Mouse (Mus musculus) frontal cortex, postnatal 36 days (tissue): ENCODE data around the gene Cyth2.

ENCODE experiments used
- DNase-seq, 2 experiments: peaks; one replicate each; pipeline ENCODE4 v3.0.0; 2022; ENCODE audit warnings: low spot score in 2 of 2

Gene Cyth2

DNA sequence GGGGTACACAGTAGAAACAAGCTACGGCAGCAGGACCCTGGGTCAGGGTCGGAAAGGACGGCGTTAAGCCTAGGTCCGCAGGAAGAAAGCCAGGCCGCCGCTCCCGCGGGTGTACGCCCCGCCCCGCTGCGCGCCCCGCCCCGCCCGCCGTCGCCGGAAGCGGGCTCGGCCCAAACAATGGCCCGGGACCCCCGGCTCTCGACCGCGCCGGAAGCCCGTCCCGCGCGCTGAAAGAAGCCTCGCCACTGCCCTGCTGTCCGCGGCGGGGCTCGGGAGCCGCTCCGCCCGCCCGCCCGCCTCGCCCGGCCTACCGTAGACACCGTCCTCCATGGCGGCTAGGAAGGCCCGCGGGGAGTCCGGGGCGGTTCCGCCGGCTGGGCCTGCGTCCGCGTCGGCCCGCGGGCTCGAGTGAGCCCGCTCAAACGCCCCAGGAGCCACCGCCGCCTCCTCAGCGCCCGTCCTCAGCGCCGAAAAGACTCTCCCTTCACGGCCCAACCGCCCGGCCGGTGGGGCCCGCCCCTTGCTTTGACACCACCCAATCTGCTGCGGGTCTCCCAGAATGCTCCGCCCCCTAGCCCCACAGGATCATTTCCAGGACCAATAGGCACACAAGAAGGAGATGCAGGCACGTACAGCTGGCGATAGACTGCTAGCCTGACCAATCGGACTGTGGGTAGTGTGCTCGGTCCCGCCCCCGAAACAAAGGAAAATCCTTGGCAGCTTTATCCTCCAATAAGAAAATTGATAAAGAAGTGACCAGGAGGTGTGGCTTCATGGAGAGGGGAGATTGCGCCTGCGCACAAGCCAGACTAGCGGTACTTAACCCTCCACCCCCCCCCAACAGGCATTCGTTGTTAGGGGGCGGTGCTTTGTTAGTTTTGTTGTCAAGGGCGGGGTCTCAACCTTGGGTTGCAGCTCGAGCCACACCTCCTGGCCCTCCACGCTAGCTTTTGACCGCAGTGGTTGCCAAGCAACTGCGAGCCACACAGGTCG, at the start of gene Cyth2:
TSS of gene Cyth2 (minus strand) at position 795 of the 993 bp plus-strand sequence.
- DNase-seq: peak; percentile 97 to 99

DNA sequence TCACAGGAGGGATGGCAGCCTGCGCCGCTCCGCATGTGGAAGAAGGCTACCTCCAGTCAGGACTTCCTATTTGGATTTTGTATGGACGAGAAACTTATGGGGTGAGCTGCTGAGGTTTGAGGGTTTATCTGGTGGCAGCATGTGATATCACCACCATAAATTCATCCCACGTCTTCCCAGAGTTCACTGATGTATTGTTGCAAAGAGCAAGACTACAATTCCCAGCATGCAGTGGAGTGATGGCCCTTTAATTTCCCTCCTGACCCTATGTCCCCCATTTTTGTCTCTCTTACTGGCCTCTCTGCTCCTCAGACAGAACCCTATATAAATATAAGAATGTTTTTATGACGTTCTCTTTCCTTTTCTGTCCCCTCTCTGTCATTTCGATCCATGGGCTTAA, 48.4 kb upstream of the Cyth2 start:
- no peak for DNase-seq

DNA sequence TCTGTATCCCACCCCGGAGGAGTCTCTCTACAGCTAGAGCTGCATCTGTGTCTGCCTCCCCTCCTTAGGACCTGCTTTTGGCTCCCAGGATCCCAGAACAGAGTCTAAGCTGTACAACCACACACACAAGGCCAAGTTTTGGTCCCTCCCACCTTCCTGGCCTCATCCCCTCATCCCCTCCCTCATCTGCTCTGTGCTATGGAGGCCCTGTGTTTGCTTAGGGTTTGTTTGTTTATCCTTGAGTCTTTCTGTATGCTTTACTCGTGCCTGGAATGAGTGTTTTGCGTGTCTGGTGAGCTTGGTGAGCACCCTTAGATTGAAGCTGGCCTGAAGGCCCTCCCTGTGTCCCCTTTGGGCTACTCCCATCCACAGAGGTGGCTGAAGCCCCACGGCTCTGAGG, 44.6 kb upstream of the Cyth2 start:
- no peak for DNase-seq

DNA sequence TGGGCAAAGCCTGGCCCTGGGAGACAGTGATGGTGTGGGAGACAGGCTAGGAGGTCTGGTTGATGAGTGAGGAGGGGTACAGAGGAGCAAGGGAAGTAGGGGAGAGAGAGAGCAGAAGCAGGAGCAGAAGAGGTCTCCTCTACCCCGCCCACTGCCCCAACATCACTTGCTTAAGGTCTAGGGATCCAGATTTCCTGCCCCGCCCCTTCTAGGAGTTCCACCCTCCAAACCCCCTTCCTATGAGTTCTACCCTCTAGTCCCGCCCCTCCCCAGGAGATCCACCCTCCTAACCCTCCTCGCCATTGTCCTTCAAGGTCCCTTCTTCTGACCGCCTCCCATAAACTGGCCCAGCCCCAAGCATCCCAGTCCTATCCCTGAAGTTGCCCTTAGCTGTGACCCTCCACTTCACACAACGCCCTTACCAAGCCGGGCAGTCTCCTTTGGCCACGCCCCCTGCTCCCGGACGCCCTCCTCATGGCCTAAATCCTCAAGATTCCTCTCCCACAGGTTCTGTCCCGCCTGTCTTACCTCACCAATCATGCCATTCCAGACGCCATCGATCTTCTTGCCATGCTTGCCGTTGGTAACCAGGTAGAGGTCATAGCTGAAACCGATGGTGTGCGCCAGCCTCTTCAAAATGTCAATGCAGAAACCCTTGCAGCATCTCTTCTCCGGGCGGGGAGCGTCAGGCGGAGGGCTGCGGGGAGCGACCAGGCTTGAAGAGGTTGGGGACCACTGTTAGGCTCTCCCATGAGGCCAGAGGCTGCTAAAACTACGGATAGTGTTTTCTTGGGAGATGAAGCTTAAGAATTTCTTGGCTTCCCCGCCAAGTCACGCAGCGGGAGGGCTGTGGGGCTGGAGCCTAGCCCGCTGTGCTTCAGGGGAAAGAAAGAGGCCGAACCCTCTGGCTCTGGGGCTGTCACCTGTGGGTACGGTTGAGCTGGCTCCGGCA, 42.8 kb upstream of the Cyth2 start:
- no peak for DNase-seq

DNA sequence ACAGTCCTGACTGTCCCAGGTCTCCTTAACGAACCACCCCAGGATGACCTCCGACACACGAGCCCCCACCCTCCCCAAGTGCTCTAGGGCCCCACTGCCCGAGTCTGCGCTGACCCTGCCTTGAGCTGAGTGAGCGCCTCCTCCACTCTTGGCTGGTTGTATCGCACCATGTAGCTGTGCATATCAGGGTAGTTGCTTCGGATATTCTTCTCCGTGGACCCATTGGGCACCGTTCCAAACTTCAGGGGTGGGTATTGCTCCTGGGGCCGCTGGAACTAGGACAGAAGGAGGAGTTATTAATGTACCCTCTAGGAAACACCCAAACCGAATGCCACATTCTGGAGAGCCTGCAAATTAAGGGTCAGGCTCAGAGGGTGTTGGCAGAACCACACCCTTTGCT, 38.7 kb upstream of the Cyth2 start:
- no peak for DNase-seq

DNA sequence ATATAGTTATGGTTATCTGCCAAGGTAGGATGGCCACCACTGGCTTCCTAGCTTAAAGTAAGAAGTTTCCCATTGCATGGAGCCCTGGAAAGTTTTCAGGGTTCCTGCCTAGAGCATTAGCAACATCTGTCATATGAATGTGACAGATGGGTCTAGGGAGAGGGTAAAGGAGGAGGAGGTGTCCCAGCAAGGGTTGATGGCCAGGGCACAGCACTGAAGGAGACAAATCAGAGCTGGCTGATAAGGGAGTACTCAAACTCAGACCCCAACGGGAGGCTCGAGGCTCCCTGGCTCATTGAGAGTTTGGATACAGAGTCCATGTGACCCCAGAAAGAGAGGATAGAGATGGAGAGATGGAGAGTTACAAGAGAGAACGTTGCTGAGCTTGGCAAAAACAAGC, 36.3 kb upstream of the Cyth2 start:
- no peak for DNase-seq

DNA sequence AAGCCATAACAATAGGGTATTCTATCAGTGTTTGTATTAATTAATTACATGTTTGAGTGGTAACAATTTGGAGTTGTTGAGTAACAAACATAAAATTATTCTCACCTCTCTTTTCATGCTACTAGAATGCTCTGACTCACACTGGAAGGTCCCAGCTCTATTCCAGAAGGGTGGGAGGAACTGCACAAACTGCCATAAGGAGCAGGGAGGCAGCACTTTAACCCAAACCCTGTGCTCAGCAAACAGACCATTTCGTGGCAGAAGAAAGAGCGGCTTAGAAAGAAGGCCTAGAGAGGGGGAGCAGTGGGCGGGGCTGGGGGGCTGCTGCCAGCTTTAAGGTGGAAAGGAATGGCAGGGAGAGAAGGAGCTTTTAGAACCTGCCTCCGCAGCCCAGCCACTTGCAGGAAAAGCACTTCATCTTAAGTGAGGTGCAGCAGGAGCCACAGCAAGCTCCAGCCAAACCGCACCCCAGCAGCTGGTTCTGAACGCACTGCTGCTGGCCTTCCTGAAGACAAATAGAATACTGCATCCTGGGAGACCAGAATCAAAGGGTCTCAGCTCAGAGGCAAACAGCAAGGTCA, 34.2 kb upstream of the Cyth2 start:
- DNase-seq: no peak

DNA sequence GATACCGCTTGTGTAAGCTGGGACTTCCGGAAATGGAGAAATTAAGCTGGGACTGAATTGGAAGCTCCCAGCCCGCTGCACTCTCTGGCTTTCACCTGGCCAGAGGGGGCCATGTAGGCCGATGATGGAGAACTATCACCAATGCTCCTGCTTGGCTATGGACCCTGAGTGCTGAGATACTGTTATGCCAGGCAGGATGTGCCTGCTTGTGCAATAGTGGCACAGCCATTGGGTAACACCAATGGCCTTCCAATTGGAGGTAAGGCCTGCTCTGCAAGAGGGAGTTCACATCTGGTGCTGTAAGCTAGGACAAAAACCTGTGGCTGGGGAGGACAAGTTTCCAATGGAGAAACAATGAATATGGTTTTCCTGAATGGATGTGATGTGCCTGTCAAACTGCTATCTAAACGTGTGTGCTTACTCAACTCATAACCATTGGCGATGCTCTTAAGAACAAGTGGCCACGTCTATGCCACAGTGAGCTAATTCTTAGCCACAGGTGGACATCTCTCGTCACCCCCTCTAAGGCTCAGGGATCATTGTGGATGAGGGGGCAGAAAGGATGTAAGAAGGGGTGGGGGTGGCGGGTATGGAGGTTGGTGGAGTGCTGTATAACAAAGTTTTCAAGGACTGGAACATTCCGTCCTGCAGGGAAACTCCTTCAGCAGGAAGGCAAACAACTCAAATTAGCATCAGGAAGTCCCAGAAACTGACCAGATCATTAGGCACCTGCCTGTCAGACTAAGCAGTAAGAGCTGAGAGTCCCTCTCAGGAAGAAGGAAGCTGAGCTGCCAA, 28.8 kb upstream of the Cyth2 start:
- DNase-seq: no peak

DNA sequence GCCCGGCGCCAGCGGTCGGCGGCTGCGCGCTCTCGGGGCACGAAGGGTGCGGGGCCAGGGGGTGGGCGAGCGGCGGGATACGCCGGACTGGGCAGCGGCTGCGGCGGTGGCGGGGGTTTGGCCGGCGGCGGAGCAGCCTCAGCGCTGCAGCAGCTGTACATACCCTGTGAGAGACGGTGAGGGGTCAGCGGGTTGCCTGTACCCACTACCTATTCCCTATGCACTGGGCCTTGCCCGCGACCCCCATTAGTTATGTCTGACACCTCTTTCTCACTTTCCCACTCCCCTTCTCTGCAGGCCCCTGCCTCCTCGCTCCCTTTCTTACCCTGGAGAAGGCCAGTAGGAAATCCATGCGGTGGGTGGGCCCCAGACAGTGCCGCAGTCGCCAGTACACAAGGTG, 19.5 kb upstream of the Cyth2 start:
- no peak for DNase-seq

DNA sequence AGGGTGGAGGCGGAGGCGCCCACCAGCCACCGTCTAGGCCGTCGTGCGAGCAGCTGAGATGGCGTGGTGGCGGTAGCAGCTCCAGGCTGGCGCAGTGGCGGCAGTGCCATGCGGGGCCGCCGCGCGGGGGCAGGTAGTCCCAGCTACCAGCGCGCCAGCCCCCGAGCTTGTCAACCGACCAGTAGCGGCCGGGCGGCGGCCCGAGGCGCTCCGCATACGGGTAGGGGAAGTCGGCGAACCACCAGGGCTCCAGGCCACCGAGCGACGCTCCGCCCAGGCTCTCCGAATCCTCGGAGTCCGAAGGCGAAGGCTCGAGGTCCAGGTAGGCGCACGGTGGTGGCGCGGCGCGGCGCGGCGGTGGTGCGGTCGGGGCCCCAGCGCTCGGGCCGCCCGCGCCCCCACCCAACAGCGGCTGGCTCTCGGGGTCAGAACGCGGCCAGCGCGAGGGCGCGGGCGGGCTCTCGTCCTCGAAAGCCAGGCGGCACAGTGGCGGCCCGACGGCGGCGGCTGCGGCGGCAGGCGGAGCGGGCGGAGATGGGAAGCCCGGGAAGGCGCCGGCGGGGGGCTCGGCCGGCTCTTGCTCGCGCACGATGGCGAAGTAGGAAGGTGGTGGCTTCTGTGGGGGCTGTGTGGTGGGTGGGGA, 18.9 kb upstream of the Cyth2 start:
- DNase-seq: no peak

DNA sequence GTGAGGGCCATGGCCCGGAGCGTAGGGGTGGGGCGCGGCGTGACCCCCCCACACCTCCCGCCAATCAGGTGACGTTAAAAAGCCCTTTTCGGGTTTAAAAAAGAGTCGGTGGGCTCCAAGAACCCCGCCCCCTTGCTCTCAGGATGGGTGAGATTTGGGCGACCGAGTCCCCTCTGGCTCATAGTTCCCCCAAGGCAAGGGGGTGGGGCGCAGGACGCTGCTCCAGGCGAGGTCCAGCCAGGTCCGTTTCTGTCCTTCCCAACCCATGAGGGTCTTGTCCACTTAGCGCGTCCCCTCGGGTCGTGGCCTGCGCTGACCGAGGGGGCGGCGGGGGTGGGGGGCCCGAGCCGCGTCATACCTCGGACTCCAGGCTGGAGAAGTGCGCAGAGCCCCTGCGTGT, 18.0 kb upstream of the Cyth2 start:
- no peak for DNase-seq

DNA sequence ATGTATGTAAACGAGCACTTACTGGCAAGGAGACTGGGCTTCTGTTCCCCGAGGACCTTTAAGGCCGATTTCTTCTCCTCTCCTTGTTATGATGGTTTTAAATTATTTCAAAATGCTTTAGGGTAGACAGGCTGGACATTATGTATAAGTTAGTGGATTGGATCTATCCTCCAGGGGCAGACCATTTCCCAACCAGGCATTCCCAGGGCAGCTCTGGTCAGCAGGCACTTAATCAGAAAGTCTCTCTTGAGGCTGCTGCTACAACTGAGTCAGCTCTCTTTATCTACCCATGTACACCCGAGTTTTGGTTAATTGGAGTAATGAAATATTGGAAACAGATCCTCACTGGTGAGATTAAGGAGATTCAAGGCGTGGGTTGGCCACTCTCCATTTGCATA, 16.7 kb upstream of the Cyth2 start:
- DNase-seq: no peak

DNA sequence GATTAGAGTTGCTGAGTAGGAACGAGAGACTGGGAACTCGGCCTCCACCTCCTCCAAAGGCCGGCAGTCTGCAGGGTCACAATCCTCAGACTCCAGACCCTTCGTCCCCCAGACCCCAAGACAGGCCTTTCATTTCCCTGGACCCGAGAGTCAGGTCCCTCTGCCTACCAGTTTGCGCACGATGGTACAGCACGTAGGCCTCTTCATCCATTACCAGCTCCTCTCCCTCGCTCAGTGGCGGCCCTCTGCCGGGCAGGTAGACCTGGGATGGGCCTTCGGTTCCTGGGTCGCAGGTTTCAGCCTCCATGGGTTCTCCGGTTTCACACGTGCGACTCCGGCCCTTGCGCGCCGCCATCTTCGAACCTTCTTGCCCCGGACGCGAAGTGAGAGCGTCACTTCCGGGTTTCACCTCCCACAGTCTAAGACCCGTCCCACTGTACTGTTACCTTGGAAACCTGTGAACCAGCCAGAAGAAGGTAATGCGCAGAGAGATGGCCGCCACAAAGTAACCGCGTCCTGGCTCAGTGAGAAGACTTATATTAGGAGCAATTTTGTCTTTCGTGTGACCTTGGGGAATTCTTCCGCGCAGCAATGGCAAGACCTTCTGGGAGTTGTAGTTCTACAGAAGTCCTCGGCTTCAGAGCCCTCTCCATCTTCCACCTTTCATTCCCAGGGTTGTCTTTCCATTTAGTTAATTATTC, 16.2 kb upstream of the Cyth2 start, which contains the start of gene Grwd1:
TSS of gene Grwd1 (minus strand) at position 518 of the 701 bp plus-strand sequence.
- DNase-seq: peak; percentile 87 to 92

DNA sequence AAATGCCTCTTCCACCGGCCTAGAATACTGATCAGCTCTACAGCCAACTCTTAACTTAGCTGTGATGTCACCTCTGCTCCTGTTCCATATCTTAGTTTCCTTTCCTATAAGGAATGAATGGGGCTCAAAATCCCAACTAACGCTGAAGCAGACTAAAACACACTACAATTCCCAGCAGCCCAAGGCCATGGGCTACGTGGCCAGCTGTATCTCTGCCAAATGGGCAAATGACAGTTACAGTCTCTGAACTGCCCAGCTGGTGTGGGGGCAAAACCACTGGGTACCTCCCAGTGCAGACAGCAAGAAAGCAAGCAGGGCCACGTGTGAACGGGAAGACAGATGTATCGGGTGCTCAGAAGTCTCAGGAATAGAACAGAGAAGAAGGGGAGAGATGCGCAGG, 12.2 kb upstream of the Cyth2 start:
- no peak for DNase-seq

DNA sequence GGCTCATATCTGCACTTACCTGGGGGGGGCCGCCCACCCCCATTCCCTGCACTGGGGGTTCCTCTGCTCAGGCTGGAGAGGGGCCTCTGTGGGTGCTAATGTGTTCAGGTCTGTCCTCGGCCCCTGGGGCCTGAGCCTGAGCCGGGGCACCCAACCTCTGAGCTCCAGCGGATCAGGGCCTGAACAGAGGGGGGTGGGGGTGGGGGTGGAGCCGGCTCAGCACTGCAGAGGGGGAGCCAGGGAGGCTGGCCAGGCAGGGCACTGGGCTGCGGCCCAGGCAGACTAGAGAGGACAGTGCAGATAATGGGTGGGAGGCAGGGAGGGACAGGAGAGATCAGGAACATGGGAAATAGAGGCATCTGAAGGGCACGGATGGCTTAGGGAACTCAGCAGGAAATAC, 10.2 kb upstream of the Cyth2 start, which contains the start of gene Kcnj14:
TSS of gene Kcnj14 (minus strand) at position 185 of the 400 bp plus-strand sequence.
- no peak for DNase-seq

DNA sequence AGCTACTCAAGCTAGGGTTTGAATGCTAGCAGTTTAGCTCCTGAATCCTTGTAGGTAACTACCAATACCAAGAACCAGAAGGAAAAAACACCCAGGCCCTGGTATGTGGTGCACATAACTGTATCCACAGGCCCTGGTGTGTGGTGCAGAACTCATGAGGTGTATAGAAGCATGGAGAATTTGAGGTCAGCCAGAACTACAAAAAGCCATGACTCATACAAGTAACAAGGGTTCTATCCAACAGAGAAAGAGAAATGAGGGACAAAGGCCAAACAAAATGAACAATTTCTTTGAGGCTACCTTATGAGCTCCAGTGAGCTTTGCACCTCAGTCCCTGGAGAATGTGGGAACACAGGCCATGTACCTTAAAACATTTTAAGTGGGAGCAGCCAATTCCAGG, 6.5 kb upstream of the Cyth2 start:
- no peak for DNase-seq

DNA sequence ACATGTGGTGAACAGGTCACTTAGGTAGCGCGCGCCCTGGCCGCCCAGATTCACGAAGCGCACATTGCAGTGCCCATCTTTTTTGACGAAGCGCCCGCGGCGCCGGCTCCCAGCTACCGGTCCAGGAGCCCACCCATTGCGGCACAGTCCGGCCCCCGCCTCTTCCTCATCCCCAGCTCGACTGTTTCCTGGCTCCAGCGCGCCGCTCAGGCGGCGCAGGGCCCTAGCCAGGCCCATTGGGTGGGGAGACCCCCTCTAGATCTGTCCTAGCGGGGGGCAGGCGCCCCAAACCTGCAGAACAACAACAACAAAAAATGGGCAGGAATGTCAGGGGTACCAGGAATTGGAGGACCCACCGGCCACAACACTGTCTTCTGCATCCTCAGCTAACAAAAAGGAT, 5.5 kb upstream of the Cyth2 start:
- no peak for DNase-seq

DNA sequence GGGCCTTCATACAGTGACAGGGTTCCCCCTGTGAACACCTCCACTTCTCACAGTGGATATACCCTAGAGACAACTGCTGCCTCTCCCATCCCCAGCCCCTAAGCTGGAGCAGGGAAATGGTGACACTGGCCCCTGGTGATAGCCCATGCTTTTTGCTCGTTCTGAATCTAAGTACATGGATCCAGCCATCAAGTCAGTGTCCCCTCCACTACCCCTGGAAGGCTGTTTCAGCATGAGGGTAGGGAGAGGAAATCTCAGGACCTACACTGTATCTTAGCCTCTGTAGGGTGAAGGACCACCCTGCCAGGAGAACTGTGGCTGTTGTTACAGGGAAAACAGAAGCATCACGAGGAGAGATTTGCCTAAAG, 1.6 kb upstream of the Cyth2 start:
- no peak for DNase-seq

DNA sequence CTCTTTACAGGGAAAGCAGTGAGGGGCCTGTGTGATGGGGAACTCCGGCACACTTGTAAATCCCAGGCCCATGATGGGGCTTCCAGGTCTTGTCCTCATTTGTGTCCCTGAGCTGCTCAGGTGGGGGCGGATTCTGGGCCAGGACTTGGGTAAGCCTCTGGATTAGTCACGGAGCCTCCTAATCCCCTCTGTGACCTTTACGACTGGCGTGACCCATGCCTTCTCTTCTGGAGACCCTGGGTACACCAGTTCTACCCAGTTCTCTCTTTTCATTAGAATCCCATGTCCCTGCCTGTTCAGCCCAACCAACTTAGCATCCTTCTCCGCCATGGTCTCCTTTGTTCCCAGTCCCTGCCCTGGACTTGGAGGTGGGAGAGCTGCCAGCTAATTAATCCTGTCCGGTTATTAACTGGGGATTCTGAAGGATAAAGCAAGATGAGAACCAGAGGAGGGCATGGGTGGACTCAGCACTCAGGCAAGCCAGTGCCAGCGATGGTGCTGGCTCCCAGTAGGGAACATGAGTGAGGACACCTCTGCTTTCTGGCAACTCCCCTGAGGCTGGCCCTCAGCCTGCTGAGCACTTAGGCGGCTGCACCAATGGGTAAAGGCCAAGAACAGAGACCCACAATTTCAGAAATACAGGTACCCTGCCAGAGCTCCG, 1.1 kb upstream of the Cyth2 start:
- no peak for DNase-seq

DNA sequence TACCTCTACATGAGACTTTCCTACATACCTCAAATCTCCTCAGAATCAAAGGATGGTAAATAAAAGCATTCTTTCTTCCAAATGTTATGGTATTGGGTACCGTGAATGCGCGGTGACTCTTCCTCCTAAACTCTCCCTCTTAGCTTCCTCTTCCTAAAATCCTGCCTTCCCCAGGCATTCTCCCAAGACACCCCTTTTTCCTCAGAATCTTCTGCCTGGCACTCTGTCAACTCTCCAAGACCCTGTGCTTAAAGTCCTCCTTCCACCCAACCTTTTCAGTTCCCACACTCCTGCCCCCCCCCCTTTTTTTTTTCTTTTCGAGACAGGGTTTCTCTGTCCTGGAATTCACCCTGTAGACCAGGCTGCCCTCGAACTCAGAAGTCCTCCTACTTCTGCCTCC, 460 bp upstream of the Cyth2 start:
- DNase-seq: no peak
